Mouse (Mus musculus): Measurements from ENCODE around the gene Cnksr3.

GRCm38 (mm10) chr10:7213066-7213630 lies 1.1 kb upstream of the Cnksr3 start:
- TF ChIP-seq MAX (IDR thresholded peaks at IDR 0.05; ENCODE audit: low read depth) (no peak), POLR2A (IDR thresholded peaks at IDR 0.05; ENCODE audit: insufficient read length, low read depth) (no peak), TCF12 (IDR thresholded peaks at IDR 0.05; ENCODE audit: insufficient read depth, poor library complexity, severe bottlenecking) (no peak), REST (IDR thresholded peaks at IDR 0.05; ENCODE audit: insufficient read depth, insufficient read length) (no peak), TCF3 (IDR thresholded peaks at IDR 0.05; ENCODE audit: insufficient read length, low read depth) (no peak), USF1 (IDR thresholded peaks at IDR 0.05; ENCODE audit: low read depth) (no peak), POLR2AphosphoS2 (IDR thresholded peaks at IDR 0.05; ENCODE audit: insufficient read length, low read depth) (no peak), MYOG (IDR thresholded peaks at IDR 0.05; ENCODE audit: control insufficient read depth in 1 of 3, insufficient read depth in 1 of 3, insufficient read length in 2 of 3, low read depth in 2 of 3) (no peak), CEBPB (IDR thresholded peaks at IDR 0.05; ENCODE audit: insufficient read depth, poor library complexity, severe bottlenecking) (no peak), E2F4 (IDR thresholded peaks at IDR 0.05; ENCODE audit: insufficient read depth) (no peak)

Data from myocyte (in vitro differentiated cells).